Mouse (Mus musculus): ENCODE measurements around the gene Itgb6. TPM values are rescaled to one million over a fixed set of nuclear protein-coding genes. Genes with fewer than 3 reads are reported as not detected.

Gene Itgb6
- polyA plus RNA-seq (2012; rRNA removed) = 15.6 and 17.2 TPM in 2 replicates

DNA sequence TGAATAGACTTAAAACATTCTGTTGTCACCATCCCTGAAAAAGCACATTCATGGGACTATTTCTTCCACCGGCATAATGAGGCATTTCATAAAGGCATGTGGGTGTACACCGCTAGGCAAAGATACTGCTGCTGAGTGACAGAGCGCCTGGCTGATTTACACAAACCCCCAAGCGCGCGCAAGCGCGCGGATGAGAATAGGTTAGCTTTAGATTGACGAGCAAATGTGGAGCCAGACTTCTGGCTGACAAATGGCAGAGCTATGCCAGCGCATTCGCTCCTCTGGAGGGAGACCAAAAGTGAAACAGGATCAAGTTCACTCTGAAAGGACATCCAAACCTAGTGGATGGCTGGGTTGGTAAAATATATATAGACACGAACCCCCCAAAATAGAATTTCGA, at the start of gene Itgb6:
Itgb6 (minus strand) TSS at position 130 of the 400 bp plus-strand sequence.
- DNase-seq (ENCODE audit: low spot score) = no peak

DNA sequence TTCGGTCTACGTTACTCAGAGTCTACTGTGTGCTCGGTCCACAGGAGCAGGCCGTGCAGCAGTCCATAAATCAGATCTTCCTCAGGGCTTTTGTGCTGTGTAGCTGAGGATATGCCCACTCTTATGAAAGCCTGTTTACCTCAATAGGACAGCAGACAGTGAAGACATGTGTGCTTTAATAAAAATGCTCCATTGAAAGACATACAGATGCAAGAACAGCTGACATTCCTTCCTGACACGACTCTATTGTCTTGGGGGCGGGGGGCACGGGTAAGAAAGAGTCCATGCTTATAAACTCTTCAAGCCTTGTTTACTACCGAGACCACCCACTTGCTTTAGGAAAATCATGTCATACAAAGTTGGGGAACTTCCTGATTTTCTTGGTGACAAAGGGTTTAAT, 44.0 kb upstream of the Itgb6 start:
- no peak for DNase-seq (ENCODE audit: low spot score)

DNA sequence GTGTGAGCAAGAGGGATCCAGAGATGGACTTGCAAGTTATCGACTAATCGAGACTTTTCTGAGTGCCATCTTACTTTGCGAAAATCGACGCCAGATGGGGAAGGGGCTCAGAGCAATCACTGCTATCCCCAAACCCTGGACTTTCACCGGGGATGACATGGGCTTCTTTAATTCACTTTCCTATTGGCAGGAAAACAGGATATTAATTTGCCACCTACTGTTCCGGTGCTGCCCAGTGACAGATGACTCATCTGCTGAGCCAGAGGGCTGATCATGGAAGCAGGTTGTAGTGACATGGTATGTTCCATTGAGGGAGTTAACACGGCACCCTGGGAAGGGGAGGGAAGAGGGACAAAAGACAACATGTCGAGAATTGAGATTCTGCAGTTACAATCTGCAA, 33.8 kb upstream of the Itgb6 start:
- no peak for DNase-seq (ENCODE audit: low spot score)

DNA sequence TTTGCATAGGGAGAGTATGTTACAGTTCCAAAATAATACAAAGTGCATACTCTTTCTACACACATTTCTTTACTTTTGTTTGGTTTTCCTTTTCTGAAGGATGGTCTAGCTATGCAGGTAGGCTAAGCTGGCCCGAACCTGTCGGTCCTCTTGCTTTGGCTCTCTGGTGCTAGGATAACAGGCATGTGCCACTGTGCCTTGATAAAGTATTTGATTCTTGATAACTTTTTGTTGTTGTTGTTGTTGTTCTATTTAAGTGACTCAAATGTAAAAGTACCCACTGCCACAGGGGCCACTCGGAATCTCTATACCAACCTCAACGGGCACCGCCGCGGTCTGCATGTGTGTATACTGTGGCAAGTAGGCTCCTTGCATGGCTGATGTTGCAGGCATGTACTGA, 32.7 kb upstream of the Itgb6 start:
- no peak for DNase-seq (ENCODE audit: low spot score)

DNA sequence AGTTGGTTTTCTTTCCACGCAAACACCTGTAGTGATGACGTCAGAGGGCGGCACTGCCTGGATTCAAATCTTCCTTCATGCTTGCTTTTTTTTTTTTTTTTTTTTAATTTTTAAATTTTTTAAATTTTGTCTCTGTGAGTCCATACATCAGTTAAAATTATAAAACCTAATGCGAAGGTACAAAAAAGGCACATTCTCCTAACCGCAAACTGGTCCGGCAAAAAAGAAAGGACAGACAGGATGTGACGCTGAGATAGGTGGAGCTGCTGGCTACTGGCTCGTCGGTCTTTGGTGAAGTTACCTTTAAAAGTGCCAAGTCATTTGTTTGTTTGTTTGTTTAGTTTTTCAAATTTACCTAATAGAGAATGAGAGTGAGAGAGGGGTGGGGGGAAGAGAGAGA, 28.8 kb upstream of the Itgb6 start:
- DNase-seq (ENCODE audit: low spot score) = no peak

DNA sequence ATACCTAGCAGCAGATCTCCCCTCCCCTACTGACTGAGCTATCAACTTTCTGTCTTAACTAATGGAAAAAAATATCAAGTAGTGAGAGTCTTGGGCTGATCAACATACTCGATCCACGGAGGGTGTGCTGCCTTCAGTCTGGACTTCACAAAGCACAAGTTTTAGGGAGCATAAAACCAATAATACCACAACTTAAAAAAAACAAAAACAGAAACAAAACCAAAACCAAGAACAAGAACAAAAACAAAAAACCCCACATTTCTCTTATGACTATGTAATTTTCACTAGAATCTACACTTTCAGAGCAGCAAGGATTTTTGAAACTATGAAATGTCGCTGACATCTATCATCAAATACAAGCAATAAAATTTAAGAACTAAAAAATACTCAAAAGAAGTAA, 28.1 kb upstream of the Itgb6 start:
- DNase-seq (ENCODE audit: low spot score) = no peak

DNA sequence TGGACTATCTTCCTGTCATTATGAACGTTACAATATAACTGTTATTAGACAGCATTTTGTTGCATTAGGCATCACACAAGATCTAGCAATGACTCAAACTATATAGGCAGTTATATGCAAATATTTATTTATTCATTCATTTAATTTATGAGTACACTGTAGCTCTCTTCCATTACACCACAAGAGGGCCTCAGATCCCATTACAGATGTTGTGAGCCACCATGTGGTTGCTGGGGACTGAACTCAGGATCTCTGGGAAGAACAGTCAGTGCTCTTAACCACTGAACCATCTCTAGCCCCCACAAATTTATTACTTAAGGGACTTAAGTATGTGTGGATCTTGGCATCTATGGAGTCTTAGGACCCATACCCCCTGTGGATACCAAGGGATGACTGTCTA, 26.1 kb upstream of the Itgb6 start:
- DNase-seq (ENCODE audit: low spot score) = no peak

DNA sequence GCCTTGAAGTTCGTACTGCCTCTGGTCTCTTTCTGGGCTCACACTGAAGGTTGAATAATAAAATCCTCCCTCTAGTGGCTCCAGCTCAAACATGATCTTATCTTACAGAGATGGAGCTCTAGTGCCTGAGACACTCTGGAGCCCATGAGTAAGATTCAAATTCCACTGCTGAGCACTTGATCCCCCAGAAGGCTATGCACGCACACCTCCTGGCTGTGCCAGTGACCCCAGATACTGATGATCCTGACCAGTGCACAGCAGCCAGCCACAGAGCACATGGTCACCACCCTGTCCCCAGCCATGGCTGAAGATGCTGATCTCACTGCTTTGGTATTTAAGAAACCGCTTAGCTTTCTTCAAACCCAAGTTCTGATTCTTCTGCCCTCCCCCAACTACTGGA, 25.1 kb upstream of the Itgb6 start:
- no peak for DNase-seq (ENCODE audit: low spot score)

DNA sequence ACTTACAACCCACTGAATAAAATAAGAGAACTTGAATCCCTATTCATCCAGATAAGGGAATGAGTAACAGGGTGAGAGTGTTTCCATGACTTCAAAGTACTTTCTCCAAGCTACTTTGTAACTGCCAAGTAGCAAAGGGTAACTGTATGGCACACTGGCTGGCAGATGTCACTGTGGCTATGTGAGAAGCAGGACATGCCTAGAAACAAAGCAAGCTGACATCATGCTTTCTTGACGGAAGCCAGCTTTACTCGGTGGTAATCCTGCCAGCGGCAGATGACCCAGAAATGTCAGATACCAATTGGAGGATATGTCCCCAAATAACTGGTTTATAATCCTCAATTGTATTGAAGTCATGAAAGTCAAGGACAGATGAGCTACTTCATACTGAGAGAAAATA, 22.2 kb upstream of the Itgb6 start:
- DNase-seq (ENCODE audit: low spot score) = no peak

DNA sequence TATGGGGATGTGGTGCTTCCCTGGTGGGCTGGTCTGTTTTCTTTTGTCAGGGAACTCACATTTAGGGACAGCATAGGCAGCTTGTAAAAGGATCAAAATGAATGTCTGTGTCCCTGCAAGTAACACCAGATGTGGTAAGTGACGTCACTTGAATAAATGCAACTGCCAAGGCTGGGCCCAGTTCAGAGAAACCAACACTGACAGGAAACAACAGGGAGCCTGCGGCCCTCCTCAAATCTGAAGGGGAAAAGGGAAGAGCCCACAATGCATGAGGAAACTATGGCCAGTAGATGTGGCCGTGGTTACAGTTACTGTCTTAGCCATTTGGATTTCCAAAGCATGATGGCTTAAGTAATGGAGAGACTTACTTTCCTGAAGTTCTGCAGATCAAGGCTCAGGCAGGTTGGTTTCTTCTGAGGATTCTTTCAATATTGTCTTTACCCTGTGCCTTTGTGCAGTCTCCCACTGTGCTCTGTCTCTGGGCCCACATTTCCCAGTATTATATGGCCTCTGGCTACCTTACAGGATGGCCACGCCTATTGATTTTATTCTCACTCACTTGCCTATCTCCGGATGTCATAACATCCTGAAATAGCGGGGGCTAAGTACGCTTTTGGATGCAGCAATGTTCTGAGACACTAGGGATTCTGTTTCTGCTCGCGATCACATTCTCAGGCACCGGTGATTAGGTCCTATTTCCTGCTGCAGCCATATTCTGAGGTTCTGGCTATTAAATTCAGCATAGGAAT, 17.1 kb upstream of the Itgb6 start:
- DNase-seq (ENCODE audit: low spot score) = no peak

DNA sequence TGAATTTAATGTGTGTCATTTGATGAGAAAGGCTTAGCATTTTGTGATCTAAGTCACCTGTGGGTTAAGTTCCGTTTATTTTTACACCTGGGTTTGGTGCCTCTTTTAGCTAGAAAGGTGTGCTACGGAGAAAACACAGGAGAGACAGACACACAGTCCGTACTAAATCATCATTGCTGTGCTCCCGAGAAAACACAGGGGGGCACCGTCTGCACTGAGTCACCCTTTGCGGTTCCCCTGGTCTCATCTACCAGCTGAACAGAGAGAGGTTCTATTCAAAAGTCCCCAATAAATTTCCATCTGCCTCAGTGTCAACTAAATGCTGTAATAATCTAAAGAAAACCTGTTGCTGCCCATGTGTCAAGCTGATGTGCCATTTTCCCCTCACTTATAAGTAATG, 8.5 kb upstream of the Itgb6 start:
- DNase-seq (ENCODE audit: low spot score) = no peak

DNA sequence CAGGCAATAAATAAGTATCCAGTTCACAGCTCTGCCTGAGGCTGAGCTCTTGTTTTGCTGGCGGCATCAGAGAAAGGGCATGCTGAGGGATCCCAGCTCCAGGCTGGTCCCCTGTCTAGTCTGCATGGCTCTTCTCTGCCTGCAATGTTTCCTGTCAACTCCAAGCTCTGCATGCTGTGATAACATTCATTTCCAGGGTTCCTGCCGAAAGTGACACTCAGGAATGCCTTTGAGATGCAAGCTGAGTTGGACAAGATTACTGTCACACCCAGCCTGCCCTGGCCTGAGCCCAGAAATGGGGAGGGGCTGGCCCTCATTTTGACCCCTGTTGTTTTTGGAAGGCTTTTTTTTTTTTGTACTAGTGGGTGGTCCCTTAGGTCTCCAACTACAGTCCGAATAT, 7.6 kb upstream of the Itgb6 start:
- DNase-seq (ENCODE audit: low spot score) = no peak

DNA sequence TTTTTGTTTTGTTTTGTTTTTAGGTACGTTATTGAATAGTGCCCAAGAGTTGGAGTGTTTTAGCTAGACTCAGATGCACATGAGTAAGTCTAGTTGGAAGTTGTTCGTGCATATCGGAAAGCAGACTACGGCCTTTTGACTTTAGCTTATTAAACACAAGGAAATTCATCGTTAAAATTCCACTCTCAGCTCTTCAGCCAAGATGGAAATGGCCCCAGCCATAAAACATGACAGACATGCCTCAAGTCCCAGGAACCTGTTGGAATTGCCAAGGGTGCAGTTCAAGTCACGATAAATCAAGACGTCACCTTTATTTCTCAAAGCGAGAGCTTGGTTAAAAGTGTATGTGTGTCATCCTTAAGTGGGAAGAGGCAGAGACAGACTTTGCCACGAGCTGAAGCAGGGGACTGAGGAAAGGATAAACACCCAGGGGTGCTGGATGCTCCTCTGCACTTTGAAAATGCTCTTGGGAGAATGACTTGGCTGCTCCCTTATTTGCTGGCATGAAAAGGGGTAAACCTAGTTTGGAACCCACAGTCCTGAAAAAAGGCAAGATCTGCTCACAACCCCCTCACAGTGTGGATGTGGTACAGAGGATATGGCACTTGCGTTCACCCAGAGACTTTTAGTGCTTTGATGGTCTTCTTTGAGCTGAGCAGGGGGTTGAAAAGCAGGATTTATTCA, 6.6 kb upstream of the Itgb6 start:
- DNase-seq (ENCODE audit: low spot score) = no peak

DNA sequence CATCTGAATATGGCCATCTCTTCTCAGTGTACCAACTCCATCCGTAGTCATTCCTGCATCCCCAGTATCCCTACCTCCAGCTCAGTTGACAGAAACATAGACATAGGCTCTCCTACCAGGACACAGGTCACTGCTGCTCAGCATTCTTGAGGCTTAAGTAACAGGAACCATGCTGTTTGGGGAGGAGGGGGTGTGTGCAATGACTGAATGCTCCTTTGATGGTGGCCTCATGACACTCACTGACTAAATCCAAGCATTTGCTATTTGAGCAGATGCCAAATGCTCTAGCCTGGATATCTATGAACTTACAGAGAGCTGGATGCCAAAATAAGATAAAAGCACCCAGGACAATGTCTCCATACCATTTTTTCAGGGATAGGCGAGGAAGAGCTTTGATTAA, 2.2 kb upstream of the Itgb6 start:
- DNase-seq (ENCODE audit: low spot score) = no peak

DNA sequence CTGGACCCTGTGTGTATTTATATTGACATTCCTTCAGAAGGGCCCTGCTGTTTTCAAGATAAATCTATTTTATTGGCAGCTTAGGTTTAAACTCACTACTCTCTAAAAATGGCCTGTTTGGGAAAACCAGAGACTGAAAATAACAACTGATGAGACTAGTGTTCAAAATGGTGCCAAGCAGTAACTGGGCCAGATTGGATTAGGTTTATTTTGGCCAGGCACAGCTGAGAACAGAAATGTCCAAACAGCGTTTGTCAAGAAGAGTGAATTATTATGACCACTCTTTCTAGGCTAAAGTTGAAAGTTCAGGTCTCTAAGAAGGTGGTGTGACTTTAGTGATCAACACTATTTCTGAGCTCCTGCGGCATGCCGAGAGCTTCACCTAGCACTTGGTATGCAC, 524 bp upstream of the Itgb6 start:
- no peak for DNase-seq (ENCODE audit: low spot score)

DNA sequence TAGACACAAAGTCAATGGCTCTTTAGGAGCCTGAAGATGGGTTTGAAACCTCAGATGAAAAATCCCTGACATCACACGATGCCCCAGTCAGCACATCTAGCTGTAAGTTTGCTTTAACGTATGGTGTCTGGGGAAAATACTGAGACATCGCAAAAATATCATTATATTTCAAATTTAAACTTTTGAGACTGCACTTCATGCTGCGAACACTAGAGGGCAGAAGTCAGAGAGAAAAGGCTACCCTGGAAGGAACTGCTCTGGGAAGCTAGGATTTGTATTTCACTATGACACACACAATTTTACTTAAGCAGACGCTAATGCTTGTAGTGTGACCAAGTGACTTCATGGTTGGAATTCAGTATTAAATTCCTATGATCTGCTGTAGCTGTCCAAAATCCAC, 1.5 kb downstream of the Itgb6 start:
- no peak for DNase-seq (ENCODE audit: low spot score)

DNA sequence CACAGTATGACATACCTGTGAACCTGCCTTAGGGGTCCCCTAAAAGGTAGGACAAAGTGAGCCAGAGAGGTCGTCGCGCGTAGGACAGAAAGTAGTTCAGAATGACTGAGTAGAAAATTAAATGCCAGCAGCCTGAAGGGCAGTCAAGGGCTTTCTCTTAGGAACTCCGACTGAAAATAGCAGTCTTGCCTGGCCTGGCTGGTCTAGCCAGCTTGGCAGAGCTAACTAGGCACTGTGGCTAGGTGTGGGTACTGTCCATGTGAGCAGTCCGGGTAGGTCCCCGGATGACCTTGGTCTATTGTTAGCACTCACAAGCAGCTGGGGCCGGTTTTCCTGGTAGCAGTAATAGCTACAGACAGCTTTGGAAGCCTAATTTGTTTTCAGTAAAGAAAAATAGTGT, 2.2 kb downstream of the Itgb6 start:
- no peak for DNase-seq (ENCODE audit: low spot score)

DNA sequence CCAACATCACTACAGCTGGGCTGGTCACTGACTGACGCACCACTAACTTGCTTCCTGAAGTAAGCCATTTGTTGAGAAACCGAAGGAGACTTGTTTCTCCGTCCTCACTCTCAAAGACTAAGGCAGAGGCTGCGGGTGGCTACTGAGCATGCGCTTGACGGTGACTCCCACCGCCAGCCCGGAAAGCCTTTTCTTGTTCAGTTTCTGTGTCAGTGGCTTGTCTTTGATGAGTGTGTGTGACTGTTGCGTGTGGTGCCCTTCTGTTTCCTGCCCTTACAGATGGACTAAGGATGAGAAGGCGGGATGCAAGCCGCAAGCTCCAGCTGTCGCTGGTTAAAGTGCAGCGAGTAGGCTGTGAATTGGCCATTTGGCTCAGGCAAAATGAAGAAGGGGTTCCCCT, 5.1 kb downstream of the Itgb6 start:
- no peak for DNase-seq (ENCODE audit: low spot score)

DNA sequence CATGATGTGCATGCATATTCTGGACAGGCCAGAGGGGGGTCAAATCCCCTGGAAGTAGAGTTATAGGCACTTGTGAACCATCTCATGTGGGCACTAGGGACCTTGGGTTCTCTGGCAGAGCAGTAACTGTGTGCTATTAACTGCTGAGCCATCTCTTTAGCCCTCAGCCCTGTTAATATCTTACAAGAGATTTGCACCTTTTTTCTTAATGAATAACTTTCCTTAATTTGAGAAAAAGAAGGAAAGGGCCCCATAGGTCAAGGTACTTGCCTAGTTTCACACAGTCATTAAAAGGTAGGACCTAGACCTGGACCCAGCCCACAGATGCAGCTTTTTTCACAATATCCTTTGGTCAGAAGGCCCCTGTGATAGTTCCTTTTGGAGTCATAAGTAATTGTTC, 5.9 kb downstream of the Itgb6 start:
- no peak for DNase-seq (ENCODE audit: low spot score)

DNA sequence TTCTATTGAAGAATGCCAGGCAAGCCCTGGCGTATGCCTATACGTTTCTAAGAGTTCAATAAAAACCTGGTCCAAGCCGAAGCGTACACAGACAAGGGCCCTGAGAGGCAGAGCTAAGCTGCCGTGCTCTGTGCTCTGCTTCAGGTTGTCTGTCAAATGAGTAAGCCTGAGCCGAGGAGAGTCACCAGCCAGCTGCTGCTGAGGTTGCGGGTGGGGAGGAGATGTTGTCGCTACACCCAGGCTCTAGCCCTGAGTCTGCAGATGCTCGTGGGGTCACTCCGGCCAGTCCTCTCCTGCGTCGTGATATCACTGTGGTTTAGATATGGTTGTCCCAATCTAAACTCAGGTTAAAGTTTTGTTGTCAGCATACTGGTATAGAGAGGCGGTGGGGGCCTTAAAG, 6.7 kb downstream of the Itgb6 start:
- DNase-seq (ENCODE audit: low spot score) = no peak

DNA sequence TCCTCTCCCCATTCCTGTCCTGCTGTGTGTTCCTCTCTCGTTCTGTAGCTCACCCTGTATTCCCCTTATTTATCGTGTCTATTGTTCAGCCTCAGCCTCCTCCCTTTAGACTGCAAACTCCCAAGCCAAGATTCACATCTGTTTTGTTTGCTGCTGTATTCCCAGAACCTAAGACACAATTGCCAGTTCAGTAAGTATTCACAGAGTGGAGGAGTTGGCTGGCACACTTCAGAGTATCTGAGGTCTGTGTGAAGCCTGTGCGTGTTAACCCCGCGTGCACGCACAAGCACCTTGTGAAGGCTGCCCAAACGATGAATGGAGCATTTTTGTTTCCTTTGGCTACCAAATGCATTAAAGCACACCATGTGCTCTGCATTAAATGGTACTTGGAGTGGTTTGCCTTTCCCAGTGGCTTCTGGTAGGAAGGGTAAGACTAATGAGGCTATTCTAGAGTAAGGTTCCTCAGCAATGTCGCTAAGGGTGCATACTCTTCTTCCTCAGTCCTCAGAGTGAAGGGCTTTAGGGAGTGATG, 7.4 kb downstream of the Itgb6 start:
- no peak for DNase-seq (ENCODE audit: low spot score)

DNA sequence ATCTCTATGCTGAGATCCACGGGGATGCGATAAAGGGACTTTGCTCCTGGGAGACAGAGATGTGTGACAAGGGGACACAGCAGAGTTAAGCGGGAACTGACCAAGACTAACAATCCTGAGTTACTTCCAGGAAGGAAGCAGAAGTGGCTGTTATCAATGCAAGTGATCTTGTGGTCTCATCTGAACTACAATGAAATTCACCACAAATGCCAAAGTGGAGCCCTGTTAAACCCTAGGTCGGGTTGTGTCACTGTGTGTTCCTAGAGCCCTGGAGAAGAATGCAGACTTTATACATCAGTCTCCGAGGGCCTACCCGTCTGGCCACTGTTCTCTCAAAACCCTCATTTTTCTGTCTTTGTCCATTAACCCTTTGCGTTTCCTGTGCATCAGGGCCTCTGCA, 8.0 kb downstream of the Itgb6 start:
- no peak for DNase-seq (ENCODE audit: low spot score)

DNA sequence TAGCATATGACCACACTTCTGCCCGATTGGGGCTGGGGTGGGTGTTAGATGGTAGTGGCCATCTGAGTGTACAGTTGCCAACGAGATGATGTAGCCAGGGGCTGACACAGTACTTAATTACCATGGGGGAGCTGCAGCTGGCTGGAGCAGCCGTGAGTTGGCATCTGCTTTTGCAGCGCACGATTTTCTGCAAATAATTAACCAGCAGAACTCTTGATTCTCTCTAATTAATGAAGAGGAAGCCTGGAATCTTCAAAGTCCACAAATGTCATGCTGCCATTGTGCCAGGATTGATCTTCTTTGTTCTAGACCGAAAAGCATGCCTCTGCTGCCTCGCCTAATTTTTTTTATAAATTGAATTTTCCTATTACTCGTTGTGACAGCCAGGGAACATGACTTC, 8.6 kb downstream of the Itgb6 start:
- DNase-seq (ENCODE audit: low spot score) = no peak

DNA sequence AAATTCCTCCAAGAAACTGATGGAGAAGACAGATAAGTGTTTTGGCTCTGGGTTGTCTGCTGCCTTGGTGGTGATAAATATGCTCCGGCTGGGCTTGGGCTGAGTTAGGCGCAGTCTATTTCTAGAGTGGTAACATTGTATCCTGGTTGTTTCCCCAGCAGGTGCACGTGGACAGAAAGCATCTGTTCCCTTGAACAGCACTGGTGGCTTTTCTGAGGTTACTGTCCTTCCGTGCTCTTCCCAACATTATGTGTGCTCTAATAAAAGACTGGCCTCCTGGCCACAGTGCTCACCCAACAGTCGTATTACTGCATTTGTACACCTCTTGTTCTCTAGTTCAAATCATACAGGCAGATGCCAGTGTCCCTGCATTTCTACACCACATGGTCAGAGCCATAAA, 9.6 kb downstream of the Itgb6 start:
- no peak for DNase-seq (ENCODE audit: low spot score)

All from urinary bladder, adult 2 months (tissue).